Mouse (Mus musculus) mouse embryonic stem cell (cell line): ENCODE data around the gene Dtx2.

Experiments
- in situ Hi-C, 2 experiments: fragments of 300-500 bp; cut with MboI; formaldehyde crosslinking; loops; 1 replicate in 1 of 2; 3 replicates in 1 of 2; pipeline ENCODE4 v1.14.3; 2019 to 2020; ENCODE audit warnings: low sequenced_read_pairs in 2 of 2, low pct_unique_long_range_greater_than_20kb in 1 of 2, mixed read lengths in 1 of 2; ENCODE audit not compliant: unreplicated experiment in 1 of 2

Gene Dtx2

GRCm38 (mm10) chr5:135970247-135970646 is 24.4 kb upstream of the Dtx2 start:
- in situ Hi-C loops = loop anchor here in 1 of 2 experiments (5.0 kb wide), 2 partner anchors 33 to 87 kb away; no protein-coding TSS in a partner anchor

GRCm38 (mm10) chr5:135971876-135972275 is 22.7 kb upstream of the Dtx2 start:
- in situ Hi-C loops = loop anchor here in 1 of 2 experiments (5.0 kb wide), 2 partner anchors 35 to 85 kb away; no protein-coding TSS in a partner anchor

GRCm38 (mm10) chr5:135974365-135974764 is 20.2 kb upstream of the Dtx2 start, which contains the start of gene Ssc4d:
Gene Ssc4d, minus strand, starts transcription at chr5:135974531.
- in situ Hi-C loops = loop anchor here in 1 of 2 experiments (5.0 kb wide), 2 partner anchors 37 to 83 kb away; no protein-coding TSS in a partner anchor

- in situ Hi-C loops = no loop called here
Observed at GRCm38 (mm10) chr5:135975893-135976668, 18.5 kb upstream of the Dtx2 start.

- in situ Hi-C loops = no loop called here
Observed at GRCm38 (mm10) chr5:135979381-135979780, 15.2 kb upstream of the Dtx2 start.

GRCm38 (mm10) chr5:135979904-135980303 is 14.7 kb upstream of the Dtx2 start, which contains the start of gene Zp3:
Gene Zp3, plus strand, starts transcription at chr5:135980099.
- in situ Hi-C loops = loop anchor here in 1 of 2 experiments (5.0 kb wide), 1 partner anchor 57 kb away; the partner anchor contains the start of gene Upk3b

- in situ Hi-C loops = loop anchor here in 1 of 2 experiments (5.0 kb wide), 1 partner anchor 55 kb away; the partner anchor contains the start of gene Upk3b
Observed at GRCm38 (mm10) chr5:135982398-135982797, 12.2 kb upstream of the Dtx2 start.

GRCm38 (mm10) chr5:135984546-135985044 is 10.0 kb upstream of the Dtx2 start:
- in situ Hi-C loops = loop anchor here in 1 of 2 experiments (5.0 kb wide), 1 partner anchor 53 kb away; the partner anchor contains the start of gene Upk3b

- in situ Hi-C loops = no loop called here
Observed at GRCm38 (mm10) chr5:135987248-135987647, 7.4 kb upstream of the Dtx2 start.

- in situ Hi-C loops = no loop called here
Observed at GRCm38 (mm10) chr5:135990601-135991000, 4.0 kb upstream of the Dtx2 start.

- in situ Hi-C loops = no loop called here
Observed at GRCm38 (mm10) chr5:135993381-135993965, 1.1 kb upstream of the Dtx2 start.

GRCm38 (mm10) chr5:135994335-135994724 is 270 bp upstream of the Dtx2 start:
- in situ Hi-C loops = no loop called here

GRCm38 (mm10) chr5:135996162-135996561 is 1.6 kb downstream of the Dtx2 start:
- in situ Hi-C loops = no loop called here

- in situ Hi-C loops = no loop called here
Observed at GRCm38 (mm10) chr5:136001222-136001621, 6.6 kb downstream of the Dtx2 start.

GRCm38 (mm10) chr5:136002325-136002724 is 7.7 kb downstream of the Dtx2 start:
- in situ Hi-C loops = no loop called here

- in situ Hi-C loops = no loop called here
Observed at GRCm38 (mm10) chr5:136002751-136003151, 8.2 kb downstream of the Dtx2 start.

GRCm38 (mm10) chr5:136004537-136004936 is 9.9 kb downstream of the Dtx2 start:
- in situ Hi-C loops = no loop called here

GRCm38 (mm10) chr5:136007745-136008144 is 13.1 kb downstream of the Dtx2 start:
- in situ Hi-C loops = no loop called here

- in situ Hi-C loops = no loop called here
Observed at GRCm38 (mm10) chr5:136014877-136015276, 20.3 kb downstream of the Dtx2 start.
